Mouse (Mus musculus) liver, embryonic 16.5 days (tissue): ENCODE data around the gene Opa1. TPM values are rescaled to one million over a fixed set of nuclear protein-coding genes. Genes with fewer than 3 reads are reported as not detected.

Source experiments
- ATAC-seq: fragments of 200-750 bp; cut with Nextera tagmentation; 2 replicates; pipeline ENCODE4 v1.8.0; 2017; ENCODE audit warnings: low read depth, mild to moderate bottlenecking, moderate number of reproducible peaks, moderate library complexity
- H3K27ac ChIP-seq: fragments of 300-500 bp; sonication (generic); 2 replicates; pipeline ENCODE4 v1.5.1; 2014; ENCODE audit warnings: mild to moderate bottlenecking, low read length
- H3K27me3 ChIP-seq: fragments of 300-500 bp; sonication (generic); 2 replicates; pipeline ENCODE4 v1.6.1; 2014; ENCODE audit warnings: low read depth, low read length, mixed read lengths; ENCODE audit not compliant: control insufficient read depth, insufficient read depth
- H3K36me3 ChIP-seq: fragments of 300-500 bp; sonication (generic); 2 replicates; pipeline ENCODE4 v1.6.1; 2014; ENCODE audit warnings: mild to moderate bottlenecking; ENCODE audit not compliant: control insufficient read depth, insufficient read depth
- H3K4me1 ChIP-seq: fragments of 300-500 bp; sonication (generic); 2 replicates; pipeline ENCODE4 v1.6.1; 2014; ENCODE audit warnings: low read depth, low read length, mixed read lengths; ENCODE audit not compliant: control insufficient read depth
- H3K4me2 ChIP-seq: fragments of 300-500 bp; sonication (generic); 2 replicates; pipeline ENCODE4 v1.6.1; 2014; ENCODE audit warnings: low read depth, low read length, mixed read lengths
- H3K4me3 ChIP-seq: fragments of 300-500 bp; sonication (generic); 2 replicates; pipeline ENCODE4 v1.5.1; 2014; ENCODE audit warnings: low read depth, mild to moderate bottlenecking, low read length
- H3K9ac ChIP-seq: fragments of 300-500 bp; sonication (generic); 2 replicates; pipeline ENCODE4 v1.6.1; 2014; ENCODE audit warnings: low read depth, low read length
- H3K9me3 ChIP-seq: fragments of 300-500 bp; sonication (generic); replicated peaks from 2 replicates; pipeline ENCODE4 v1.6.1; 2016; ENCODE audit warnings: low read length; ENCODE audit not compliant: control insufficient read depth
- WGBS: fragments of 180-500 bp; shearing (Covaris S2); extraction: QIAGEN DNeasy Blood & Tissue Kit; methylation state at CpG from one replicate; pipeline ENCODE4 v1.1.7; 2014; ENCODE audit not compliant: insufficient replicate concordance; 5-methylcytosine and 5-hydroxymethylcytosine counted together
- polyA plus RNA-seq: library from polyadenylated mRNA; unstranded; fragments of >200 nt; fragmentation: Nextera tagmentation; extraction: Ambion mirVana; gene quantifications from 2 replicates; pipeline ENCODE4 v1.2.1, GENCODE M21; 2015

The Opa1 gene
- polyA plus RNA-seq, 1 experiment from 2014 or later = 16.2 TPM

GRCm38 (mm10) chr16:29659101-29659810 lies 80.1 kb downstream of the Opa1 start:
- WGBS = 68% methylated on average over 13 of the region's 13 CpGs
- no peaks in the 10 kb centered on the region for H3K27me3 ChIP-seq
- ATAC-seq = no peak
- H3K4me1 ChIP-seq = peaks cover 2% of the 10 kb centered on the region
- no peak overlapping the region for H3K4me2 ChIP-seq
- H3K27ac ChIP-seq = no peak overlapping the region
- no peaks in the 10 kb centered on the region for H3K9me3 ChIP-seq
- H3K36me3 ChIP-seq = no peaks in the 10 kb centered on the region
- H3K9ac ChIP-seq = no peak overlapping the region
- no peak overlapping the region for H3K4me3 ChIP-seq

GRCm38 (mm10) chr16:29663042-29663758 lies 84.1 kb downstream of the Opa1 start:
- H3K36me3 ChIP-seq = no peaks in the 10 kb centered on the region
- H3K4me3 ChIP-seq = no peak overlapping the region
- no peak for ATAC-seq
- no peaks in the 10 kb centered on the region for H3K4me1 ChIP-seq
- no peak overlapping the region for H3K4me2 ChIP-seq
- H3K27me3 ChIP-seq = no peaks in the 10 kb centered on the region
- no peak overlapping the region for H3K9ac ChIP-seq
- H3K27ac ChIP-seq = no peak overlapping the region
- 57% methylated on average over 6 of the region's 6 CpGs for WGBS
- no peaks in the 10 kb centered on the region for H3K9me3 ChIP-seq

GRCm38 (mm10) chr16:29664392-29664791 lies 85.3 kb downstream of the Opa1 start:
- Histone ChIP-seq H3K4me1 (no peaks in the 10 kb centered on the region), H3K9me3 (no peaks in the 10 kb centered on the region), H3K9ac (no peak overlapping the region), H3K4me2 (no peak overlapping the region), H3K27ac (no peak overlapping the region), H3K36me3 (no peaks in the 10 kb centered on the region), H3K27me3 (no peaks in the 10 kb centered on the region), H3K4me3 (no peak overlapping the region)
- ATAC-seq = no peak
- WGBS = 60% methylated on average over 4 of the region's 4 CpGs

- H3K4me2 ChIP-seq = no peak overlapping the region
- 46% methylated on average over 17 of the region's 17 CpGs for WGBS
- ATAC-seq = no peak
- H3K4me3 ChIP-seq = no peak overlapping the region
- no peaks in the 10 kb centered on the region for H3K36me3 ChIP-seq
- H3K9me3 ChIP-seq = no peaks in the 10 kb centered on the region
- H3K27ac ChIP-seq = no peak overlapping the region
- no peak overlapping the region for H3K9ac ChIP-seq
- H3K27me3 ChIP-seq = no peaks in the 10 kb centered on the region
- H3K4me1 ChIP-seq = no peaks in the 10 kb centered on the region
These were observed 88.0 kb downstream of the Opa1 start for GRCm38 (mm10) chr16:29666991-29667701.

GRCm38 (mm10) chr16:29667702-29668061 lies 88.5 kb downstream of the Opa1 start:
- WGBS = 57% methylated on average over 5 of the region's 5 CpGs
- H3K4me1 ChIP-seq = no peaks in the 10 kb centered on the region
- no peaks in the 10 kb centered on the region for H3K9me3 ChIP-seq
- no peaks in the 10 kb centered on the region for H3K36me3 ChIP-seq
- H3K4me3 ChIP-seq = no peak overlapping the region
- no peak overlapping the region for H3K9ac ChIP-seq
- no peak for ATAC-seq
- no peaks in the 10 kb centered on the region for H3K27me3 ChIP-seq
- no peak overlapping the region for H3K4me2 ChIP-seq
- H3K27ac ChIP-seq = no peak overlapping the region

GRCm38 (mm10) chr16:29668451-29668850 lies 89.3 kb downstream of the Opa1 start:
- no peaks in the 10 kb centered on the region for H3K27me3 ChIP-seq
- no peak for ATAC-seq
- no peak overlapping the region for H3K4me3 ChIP-seq
- H3K9ac ChIP-seq = no peak overlapping the region
- WGBS = 67% methylated on average over 12 of the region's 12 CpGs
- no peaks in the 10 kb centered on the region for H3K4me1 ChIP-seq
- no peak overlapping the region for H3K4me2 ChIP-seq
- H3K36me3 ChIP-seq = no peaks in the 10 kb centered on the region
- no peak overlapping the region for H3K27ac ChIP-seq
- no peaks in the 10 kb centered on the region for H3K9me3 ChIP-seq

- H3K36me3 ChIP-seq = no peaks in the 10 kb centered on the region
- no peak overlapping the region for H3K4me3 ChIP-seq
- WGBS = 84% methylated on average over 3 of the region's 3 CpGs
- H3K27me3 ChIP-seq = no peaks in the 10 kb centered on the region
- no peak overlapping the region for H3K27ac ChIP-seq
- H3K4me2 ChIP-seq = no peak overlapping the region
- H3K4me1 ChIP-seq = no peaks in the 10 kb centered on the region
- no peak overlapping the region for H3K9ac ChIP-seq
- no peaks in the 10 kb centered on the region for H3K9me3 ChIP-seq
- ATAC-seq = no peak
These were observed 91.7 kb downstream of the Opa1 start for GRCm38 (mm10) chr16:29670806-29671205.

GRCm38 (mm10) chr16:29673230-29673629 lies 94.1 kb downstream of the Opa1 start:
- H3K27ac ChIP-seq = no peak overlapping the region
- no peak overlapping the region for H3K4me2 ChIP-seq
- no peaks in the 10 kb centered on the region for H3K36me3 ChIP-seq
- no peaks in the 10 kb centered on the region for H3K27me3 ChIP-seq
- no peak overlapping the region for H3K4me3 ChIP-seq
- 84% methylated on average over 3 of the region's 3 CpGs for WGBS
- no peaks in the 10 kb centered on the region for H3K9me3 ChIP-seq
- H3K9ac ChIP-seq = no peak overlapping the region
- no peak for ATAC-seq
- no peaks in the 10 kb centered on the region for H3K4me1 ChIP-seq

GRCm38 (mm10) chr16:29679607-29680006 lies 100.5 kb downstream of the Opa1 start:
- Histone ChIP-seq H3K27ac (no peak overlapping the region), H3K4me3 (no peak overlapping the region), H3K4me2 (no peak overlapping the region), H3K4me1 (no peaks in the 10 kb centered on the region), H3K27me3 (no peaks in the 10 kb centered on the region), H3K36me3 (no peaks in the 10 kb centered on the region), H3K9me3 (no peaks in the 10 kb centered on the region), H3K9ac (no peak overlapping the region)
- no peak for ATAC-seq
- 72% methylated on average over 5 of the region's 5 CpGs for WGBS
